Mouse (Mus musculus) right cerebral cortex, adult 18-20 months (tissue): Measurements from ENCODE around the gene Pappa.

Experiments used
- DNase-seq: peaks from one replicate; pipeline ENCODE4 v3.0.0; 2022; ENCODE audit warnings: mixed read lengths

Gene Pappa

DNA sequence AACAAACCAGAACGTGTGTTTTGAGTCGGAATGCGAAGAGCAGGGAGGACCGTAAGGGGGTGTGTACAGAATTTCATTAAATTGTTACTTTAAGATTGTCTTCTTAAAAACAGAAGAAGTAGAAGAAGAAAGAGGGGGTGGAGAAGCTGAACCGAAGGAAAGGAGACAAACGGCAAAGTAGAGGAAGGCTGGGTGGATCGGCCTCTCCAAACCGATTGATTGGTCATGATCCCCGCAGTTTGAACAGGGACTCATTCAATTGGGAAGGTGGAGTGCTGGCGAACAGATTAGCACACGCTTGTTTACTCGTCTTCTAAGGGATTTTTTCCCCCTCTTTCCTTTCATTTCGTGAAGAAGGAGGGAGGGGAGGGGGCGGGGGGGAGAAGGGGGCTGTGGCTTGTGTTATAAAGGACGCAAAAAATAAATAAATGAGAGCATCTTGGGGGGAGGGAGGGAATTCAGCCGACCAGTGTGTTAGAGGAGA is at the start of gene Pappa:
Gene Pappa (plus strand): TSS at position 434 of the 484 bp plus-strand sequence.
- no peak for DNase-seq

DNA sequence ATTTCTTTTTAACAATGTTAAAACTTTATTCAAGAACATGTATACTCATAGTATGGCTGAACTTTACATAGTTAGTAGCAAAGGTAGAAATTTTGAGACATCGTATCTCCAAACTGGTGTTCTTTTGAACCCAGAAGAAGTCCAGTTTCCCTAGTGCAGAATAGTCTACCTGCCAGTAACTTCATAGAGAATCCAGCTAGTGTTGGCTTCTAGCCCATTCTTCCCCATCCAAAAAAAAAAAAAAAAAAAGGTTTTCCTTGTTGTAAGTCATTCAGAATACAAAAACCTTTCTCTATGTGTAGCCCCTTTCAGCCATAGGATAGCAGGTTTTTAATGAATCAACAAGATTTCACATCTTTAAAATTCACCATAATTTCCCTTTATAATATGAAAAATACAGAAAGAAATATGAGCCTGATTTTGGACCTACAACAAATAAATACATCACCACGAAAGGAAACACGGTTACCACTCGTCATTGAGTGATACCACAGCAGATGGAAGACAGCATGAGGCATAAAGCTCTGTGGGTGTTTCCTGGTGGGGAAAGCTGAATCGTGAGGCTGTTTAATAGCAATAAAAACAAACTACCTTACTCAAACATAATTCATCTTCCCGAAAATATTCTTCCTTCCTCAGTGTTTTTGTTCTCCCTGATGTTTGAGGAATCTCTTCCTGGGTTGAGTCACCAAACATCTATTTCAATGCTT is 45.9 kb upstream of the Pappa start:
- no peak for DNase-seq

DNA sequence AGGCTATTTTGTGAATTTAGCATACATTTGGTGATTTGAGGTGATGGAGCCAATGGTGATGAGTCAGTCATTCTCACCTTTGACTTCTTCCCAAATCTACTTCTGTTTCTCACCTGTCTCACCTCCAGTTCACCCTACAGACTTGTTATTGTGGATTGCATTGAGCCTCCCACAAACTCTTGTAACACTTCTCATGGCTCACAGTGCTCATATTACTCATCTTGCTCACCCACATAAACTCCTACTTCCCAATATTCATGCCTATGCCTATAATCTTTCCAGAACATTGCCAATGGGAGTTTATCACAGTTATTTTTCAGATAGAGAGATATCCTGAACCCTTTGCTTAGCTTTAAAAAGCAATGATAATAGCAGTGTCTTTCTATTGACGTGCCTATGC is 37.1 kb upstream of the Pappa start:
- DNase-seq, result peak; percentile 3

DNA sequence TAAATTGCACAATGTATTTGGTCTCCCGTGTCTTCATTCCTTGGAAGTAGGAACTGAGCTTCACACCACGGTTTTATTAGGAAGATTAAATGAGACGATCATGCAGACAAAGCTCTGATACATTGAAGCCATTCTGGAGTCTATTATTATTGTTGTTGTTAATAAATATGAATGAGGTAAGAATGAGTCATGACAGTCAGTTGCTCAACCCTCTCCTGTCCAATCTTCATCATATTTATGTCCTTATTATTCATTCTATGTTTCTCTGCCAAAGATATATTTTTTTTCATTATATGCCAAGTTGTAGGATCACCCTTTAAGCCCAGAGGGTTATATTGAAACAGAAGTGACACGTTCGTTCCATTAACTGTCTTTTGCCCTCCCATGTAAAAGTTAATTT is 36.4 kb upstream of the Pappa start:
- DNase-seq, result no peak

DNA sequence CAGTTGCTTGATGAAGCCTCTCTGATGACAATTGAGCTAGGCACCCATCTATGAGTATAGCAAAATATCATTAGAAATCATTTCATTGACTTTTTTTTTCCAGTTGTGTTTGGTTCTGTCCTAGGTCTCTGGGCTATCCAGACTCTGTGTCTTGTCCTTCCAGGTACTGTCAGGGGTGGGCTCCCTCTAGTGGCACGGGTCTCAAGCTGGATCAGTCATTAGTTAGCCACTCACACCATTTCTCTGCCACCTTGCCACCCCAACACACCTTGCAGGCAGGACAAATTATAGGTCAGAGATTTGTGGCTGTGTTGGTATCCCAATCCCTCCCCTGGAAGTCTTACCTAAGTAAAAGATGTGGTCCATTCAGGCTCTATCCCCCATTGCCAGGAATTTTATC is 31.8 kb upstream of the Pappa start:
- DNase-seq, result no peak

DNA sequence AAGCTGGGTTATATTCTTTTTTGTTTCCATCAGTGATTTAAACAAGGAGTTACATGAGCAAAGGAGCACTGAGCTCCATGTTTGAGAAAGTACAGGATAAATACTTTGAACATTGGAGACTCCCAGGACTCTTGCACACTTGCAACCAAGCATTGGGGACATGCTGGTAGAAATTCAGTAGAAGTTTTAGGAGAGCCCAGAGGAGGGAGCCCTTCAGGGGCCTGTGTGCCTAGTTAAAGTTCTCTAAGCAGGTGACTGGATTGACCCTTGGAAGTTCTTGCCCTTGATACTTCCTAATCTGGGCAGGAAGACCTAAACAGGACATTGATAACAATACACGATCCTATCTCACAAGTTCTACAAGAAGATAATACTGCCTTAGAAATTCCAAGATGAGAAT is 3.6 kb upstream of the Pappa start:
- DNase-seq, result no peak

DNA sequence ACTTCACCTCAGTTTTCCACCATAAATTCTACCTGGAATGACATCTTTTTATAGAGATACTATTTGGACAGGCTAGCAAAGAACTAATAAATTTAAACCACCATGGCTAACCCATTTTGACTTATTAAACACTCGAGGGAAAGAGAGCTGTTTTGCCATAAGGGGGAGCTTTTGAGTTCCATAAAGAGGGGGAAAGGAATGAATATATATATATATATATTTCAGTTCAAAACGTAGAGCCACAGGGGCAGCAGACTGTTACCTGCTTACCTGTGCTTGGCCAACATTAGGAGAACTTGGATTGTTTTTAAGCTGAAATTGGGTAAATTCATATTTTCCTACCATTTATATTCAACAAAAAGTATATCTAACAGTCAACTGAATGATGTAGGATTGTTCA is 1.1 kb upstream of the Pappa start:
- DNase-seq, result no peak

DNA sequence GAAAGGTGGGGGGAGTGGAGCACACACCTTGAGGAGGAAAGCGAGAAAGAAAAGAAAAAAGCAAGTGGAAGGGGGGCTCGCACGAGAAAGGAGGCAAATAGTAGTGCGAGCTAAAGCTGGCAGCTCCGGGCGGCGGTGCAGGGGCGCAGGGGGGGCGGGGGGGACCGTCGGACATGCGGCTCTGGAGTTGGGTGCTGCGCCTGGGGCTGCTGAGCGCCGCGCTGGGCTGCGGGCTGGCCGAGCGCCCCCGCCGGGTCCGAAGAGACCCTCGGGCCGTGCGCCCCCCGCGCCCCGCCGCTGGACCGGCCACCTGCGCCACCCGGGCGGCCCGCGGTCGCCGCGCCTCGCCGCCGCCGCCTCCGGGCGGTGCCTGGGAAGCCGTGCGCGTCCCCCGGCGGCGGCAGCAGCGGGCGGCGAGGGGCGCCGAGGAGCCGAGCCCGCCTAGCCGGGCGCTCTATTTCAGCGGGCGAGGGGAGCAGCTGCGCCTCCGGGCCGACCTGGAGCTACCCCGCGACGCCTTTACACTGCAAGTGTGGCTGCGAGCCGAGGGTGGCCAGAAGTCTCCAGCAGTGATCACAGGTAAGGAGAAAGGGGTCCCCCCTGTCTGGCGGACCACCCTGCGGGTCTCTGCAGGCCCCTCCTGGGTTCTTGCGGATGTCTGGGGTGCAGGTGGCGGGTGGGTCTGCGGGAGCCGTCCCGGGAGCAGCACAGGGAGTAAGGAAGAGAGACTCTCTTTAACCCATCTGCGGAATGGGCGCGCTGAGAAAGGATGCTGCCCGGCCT is 586 bp downstream of the Pappa start:
- no peak for DNase-seq

DNA sequence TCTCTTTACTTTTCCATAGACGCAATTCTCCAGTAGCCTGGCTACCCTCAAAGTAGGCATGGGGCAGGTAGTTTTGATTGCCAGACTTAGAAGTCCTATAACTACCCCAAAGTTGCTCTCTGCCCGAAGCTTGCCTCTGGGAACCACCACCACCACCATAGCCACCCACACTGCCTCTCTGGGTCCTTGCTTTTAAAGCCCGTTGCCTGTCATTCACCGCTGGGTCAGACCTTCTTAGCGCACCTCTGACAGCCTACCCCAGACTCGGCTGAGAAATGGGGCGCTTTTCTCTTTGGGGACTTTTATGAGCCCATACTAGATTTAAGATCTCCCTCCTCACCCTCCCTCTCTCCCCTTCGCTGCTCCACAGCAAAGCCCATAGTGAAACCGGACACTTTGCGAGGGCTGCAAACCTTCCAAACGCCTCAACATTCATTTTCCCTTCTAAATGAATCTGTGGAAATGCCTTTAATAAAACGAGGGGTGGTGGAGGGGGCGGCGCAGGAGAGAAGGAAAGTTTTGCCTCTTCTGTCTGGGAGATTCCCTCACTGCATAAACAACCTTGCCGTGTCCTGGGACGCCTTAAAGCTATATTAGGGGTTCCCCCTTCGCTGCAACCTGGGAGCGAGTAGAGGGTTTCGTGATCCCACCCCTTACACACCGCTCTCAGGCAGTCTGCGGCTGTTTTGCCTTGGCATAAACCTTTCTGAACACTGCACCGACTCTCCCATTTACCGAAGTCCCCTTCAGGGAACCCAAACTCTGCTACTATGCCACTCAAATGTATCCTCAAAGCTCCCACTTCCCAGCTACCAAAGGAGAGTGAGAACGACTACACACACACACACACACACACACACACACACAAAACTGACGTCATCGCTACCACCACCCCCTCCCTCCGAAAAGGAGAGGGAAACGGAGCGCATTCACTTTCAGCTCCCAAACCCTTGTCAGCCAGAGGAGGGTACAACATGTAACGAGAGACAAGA is 1.7 kb downstream of the Pappa start:
- DNase-seq, result no peak

DNA sequence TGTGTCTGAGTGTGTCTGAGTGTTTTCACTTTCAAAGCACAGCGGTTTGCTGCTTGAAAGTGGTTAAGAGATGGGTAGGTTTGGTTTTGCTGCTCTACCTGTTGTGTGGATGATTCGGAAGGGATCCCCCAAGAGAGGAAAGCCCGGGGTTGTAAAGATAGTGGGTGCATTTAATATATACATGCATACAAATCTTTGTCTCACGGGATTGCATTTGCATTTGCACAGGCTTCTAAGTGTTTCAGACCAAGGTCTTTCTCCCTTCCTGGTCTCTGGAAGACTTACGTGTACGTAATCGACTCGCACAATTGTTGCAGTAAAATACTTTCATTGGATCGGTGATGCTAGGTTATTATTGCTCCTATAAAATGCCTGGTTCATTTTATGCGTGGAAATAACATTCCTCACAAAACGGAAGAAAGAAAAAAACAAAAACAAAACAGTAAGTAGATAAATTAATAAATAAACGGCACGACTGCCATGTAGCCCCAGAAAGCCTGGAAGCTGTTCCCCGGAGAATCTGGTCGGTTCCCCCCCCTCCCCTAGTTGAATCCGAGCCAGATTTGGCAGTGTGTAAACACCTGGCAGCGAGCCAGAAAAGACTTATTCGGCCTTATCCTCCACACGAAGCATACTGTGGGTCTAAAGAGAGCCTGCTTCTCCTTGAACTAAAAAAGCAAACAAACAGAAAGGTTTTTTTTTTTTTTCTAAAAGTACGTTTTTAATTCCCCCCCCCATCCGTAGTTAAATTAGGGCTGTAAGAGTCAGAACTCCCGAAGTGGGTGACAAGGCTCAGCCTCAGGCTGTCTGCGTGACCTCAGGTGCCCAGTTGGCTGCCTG is 2.7 kb downstream of the Pappa start:
- no peak for DNase-seq

DNA sequence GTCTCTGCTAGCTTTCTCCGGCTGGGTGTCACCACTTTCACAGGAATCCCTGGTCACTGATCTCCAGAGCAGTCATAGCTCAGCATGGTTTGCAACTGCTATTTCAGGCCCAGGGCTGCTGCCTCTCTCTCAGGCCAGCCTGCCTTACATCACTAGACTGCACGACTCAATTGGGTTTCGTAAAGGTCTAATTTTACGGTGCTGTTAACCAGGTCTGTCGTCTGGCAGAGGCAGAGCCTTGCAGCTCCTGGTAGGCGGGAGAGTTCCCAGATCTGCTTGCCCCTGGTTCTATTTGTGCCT is 3.3 kb downstream of the Pappa start:
- no peak for DNase-seq

DNA sequence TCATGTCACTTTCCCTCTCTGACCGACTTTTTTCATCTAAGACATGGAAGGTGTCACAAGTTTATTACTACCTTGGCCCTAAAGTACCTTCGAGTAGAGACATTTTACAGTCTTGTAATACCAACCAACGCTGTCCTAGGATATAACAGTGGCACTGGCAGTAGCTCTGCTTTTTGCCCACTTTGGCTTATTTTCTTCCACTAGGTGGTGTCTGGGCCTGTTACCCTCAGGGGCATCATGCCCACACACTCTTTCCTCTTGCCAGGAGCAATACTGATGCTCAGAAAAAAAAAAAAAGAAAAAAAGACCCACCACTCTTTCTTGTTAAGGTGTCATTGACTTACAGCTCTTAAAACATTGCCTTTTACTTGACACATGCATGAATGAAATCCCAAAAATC is 8.7 kb downstream of the Pappa start:
- no peak for DNase-seq

DNA sequence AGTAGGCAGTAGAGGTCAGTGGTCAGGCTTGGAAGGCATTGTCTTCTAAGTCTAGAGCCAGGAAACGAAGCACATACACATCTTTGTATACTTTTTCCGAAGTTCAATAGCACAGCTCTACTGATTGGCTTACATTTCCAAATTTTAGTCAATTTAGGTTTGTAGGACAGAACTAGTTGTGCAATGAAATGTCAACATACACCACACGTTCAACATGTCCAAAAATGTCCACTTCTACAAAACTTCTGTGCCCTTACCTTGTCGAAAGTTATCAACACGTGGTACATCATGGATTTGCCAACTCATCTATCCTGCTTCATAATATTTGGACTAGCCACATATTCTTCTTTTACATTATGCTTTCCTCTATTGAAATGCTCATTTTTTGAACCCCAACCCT is 10.4 kb downstream of the Pappa start:
- no peak for DNase-seq

DNA sequence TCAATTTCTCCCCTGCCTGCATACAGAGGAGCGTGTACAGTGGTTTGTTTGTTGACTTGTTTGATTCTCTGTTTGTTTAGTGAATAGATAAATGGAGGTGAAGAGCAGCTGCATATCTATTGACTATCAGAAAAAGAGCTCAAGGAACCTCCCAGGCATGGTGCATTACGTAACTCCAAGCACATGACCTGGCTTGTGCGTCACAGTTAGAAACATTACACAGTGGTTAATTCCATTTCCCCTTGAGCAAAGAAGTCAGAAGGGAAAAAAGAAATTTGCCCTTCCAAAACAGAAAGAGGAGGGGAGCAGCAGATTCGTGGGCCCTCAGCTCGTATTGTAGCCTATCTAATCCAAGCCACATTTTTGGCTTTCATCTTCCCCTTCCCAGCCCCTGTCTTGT is 11.1 kb downstream of the Pappa start:
- no peak for DNase-seq

DNA sequence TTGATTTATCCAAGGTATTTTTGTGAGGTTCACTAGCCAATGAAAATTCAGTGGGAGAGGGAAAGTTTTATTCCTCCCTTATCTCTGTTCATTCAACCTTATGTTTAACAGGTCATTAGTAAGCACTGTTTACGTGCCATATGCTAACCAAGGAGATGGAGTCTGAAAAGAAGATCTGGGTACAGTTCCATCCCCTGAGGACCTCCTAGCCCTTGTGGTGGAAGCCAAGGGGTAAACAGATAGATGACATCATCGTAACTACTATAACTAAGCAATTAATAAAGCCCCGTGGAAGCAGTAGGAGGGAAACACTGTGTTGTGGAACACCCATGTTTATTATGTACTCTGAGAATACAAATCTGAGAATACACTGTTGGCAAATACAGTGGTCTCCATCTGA is 12.6 kb downstream of the Pappa start:
- DNase-seq, result no peak

DNA sequence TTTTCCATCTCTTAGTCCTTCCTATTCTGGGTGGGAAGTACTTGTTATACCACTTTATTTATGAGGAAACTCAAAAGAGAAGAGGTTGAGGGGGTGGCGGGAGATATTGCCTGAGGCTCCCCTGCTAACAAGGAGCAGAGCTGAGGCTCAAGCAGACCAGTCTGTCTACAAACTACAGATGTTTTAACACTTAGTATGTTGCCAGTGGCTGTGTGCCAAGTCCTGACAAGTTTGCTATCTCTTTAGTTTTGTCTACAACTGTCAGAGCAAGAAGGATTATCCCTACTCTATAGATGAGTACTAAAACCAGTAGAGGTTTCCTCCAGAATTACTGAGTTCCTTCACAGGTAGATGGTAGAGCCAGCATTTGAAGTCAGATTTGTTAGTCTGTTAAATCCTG is 23.0 kb downstream of the Pappa start:
- DNase-seq, result no peak

DNA sequence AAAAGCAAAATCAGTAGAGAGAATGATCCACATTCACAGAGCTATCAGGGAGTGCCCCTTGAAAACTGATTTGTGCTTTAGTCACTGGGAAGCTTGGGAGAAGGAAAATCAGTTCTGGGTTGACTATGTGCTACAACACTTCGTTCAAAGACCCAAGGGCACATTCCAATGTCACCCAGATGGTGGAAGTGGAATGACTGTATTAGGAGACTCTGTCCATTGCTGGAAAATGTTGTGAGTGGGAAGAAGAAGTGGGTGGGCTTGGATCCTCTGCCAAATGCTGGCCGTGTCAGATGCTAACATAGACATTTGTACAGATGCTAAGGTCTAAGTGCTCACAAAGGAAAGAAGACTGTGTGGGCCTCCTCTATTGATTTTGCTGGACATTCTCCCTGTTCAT is 29.6 kb downstream of the Pappa start:
- DNase-seq, result no peak

DNA sequence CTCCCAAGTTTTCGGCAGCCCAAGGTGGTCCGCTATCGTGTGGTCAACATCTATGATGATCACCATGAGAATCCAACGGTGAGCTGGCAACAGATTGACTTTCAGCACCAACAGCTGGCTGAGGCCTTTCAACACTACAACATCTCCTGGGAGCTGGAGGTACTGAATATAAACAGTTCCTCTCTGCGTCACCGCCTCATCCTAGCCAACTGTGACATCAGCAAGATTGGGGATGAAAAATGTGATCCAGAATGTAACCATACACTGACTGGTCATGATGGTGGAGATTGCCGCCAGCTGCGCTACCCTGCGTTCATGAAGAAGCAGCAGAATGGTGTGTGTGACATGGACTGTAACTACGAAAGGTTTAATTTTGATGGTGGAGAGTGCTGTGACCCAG is 32.3 kb downstream of the Pappa start:
- no peak for DNase-seq

DNA sequence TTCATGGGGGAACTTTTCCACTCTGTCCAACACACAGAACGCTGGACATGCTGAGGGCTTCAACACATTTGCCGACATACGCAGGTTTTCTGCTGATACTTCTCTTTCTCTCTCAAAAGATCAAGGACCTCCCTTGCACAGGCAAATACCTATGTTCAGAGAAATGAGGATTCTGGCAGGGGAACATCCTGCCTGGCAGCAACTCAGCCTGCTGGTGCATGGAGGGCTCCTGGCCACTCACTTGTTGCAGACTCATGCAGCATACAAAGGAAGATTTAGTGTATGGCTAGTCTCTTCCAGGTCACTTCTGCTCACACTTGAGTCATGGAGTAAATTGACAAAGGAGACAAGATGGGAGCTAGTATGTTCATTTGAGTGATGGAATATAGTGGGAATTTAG is 34.7 kb downstream of the Pappa start:
- DNase-seq, result no peak

DNA sequence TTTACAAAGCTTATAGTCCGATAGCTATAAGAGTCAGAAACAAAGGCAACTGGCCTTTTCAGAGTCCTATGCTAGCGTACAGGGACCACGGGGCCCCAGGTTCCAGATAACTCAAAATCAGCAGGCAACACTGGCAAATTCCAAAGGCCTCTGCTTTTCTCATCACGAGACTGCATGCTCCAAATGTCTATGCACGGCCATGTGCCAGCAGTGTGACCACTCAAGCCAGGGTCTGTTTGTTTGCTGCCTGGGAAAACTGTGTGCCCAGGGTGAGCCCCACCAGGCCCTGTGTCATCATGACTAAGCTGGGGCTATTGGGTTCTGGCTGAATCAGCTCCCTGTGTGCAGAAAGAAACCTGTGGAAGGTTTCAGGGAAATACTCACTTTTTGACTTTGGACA is 35.5 kb downstream of the Pappa start:
- DNase-seq, result no peak

DNA sequence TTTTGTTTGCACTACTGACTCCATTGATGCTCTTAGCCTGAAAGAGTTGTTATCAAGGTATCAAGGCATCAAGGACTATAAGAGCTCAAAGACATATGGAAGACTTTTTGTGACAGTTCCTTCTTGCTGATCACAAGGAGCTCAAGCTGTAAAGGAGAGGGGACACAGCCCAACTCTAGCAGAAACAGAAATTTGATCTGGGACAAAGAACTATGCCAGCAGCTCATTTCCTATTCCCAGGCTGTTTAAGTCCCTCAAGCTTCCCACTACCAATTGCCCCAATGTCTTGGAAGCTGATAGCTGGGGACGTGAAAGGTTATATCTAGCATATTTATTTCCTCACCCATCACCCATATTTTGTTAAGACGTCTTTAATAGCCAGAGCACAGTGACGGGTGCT is 39.7 kb downstream of the Pappa start:
- DNase-seq, result no peak

DNA sequence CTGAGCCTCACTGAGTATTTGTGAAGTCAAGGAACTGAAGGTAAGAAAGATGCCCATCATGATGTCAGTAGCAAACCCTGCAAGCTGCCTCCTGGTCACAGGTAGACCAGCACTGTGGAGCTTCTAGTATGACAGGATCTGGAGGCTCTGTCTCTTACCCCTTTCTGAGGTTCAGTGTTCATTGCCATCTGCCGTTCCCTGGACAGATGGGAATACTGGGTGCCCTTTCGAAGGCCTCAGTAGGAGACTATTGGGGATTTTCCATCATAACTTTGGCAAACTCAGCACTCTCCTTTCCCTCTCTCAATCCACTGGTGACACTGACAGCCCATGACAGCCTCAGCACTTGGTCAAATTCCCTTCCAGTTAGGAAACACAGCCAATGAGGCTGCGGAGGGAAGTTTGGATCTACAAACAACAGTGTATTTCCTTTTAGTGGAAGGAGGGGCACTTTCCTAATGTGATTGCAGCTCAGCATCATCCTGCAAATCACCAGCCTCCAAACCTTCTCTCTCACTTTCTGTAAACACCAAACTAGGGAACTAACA is 42.4 kb downstream of the Pappa start:
- no peak for DNase-seq
